Mouse (Mus musculus): ENCODE results near the gene Ccdc134. TPM values are rescaled to one million over a fixed set of nuclear protein-coding genes. Genes with fewer than 3 reads are reported as not detected.
"Not testable (repeated sequence)": the region's sequence is repeated elsewhere in the genome, so short reads cannot be mapped to it uniquely, and the experiment has no call there.

Gene Ccdc134
- polyA plus RNA-seq, 1 experiment from 2014 or later: 12.7 TPM

GRCm38 (mm10) chr15:82126690-82127089 lies 1.0 kb upstream of the Ccdc134 start:
- not testable (repeated sequence) for ATAC-seq (ENCODE audit: low read depth); H3K27ac ChIP-seq (ENCODE audit: low read depth, low read length); H3K36me3 ChIP-seq (ENCODE audit: control insufficient read depth, insufficient read depth, low read length); H3K4me3 ChIP-seq (ENCODE audit: low read depth, low read length); H3K9me3 ChIP-seq (ENCODE audit: control insufficient read depth, low read length); H3K27me3 ChIP-seq (ENCODE audit: control insufficient read depth, insufficient read depth, low read length); H3K4me1 ChIP-seq (ENCODE audit: control insufficient read depth, insufficient read depth, low read length)
- 75% methylated on average over 4 of the region's 4 CpGs for WGBS
- H3K4me2 ChIP-seq (ENCODE audit: low read depth, low read length): peak overlapping the region; percentile 92; the same call in 1 of the 2 replicates
- H3K9ac ChIP-seq (replicated peaks; ENCODE audit: low read depth, low read length): peak overlapping the region; percentile 75

GRCm38 (mm10) chr15:82128398-82128797 lies 676 bp downstream of the Ccdc134 start:
- H3K27ac ChIP-seq (ENCODE audit: low read depth, low read length): no peak overlapping the region

GRCm38 (mm10) chr15:82130599-82130998 lies 2.9 kb downstream of the Ccdc134 start:
- H3K4me2 ChIP-seq (ENCODE audit: low read depth, low read length): no peak overlapping the region
- no peaks in the 10 kb centered on the region for H3K27me3 ChIP-seq (ENCODE audit: control insufficient read depth, insufficient read depth, low read length)
- peaks cover 3% of the 10 kb centered on the region; the same call in 1 of the 2 replicates for H3K4me1 ChIP-seq (ENCODE audit: control insufficient read depth, insufficient read depth, low read length)
- H3K36me3 ChIP-seq (ENCODE audit: control insufficient read depth, insufficient read depth, low read length): no peaks in the 10 kb centered on the region
- no peak overlapping the region for H3K27ac ChIP-seq (ENCODE audit: low read depth, low read length)
- ATAC-seq (ENCODE audit: low read depth): no peak
- no peaks in the 10 kb centered on the region for H3K9me3 ChIP-seq (ENCODE audit: control insufficient read depth, low read length)
- no peak overlapping the region for H3K9ac ChIP-seq (replicated peaks; ENCODE audit: low read depth, low read length)
- no peak overlapping the region for H3K4me3 ChIP-seq (ENCODE audit: low read depth, low read length)
- 70% methylated on average over 7 of the region's 7 CpGs for whole genome bisulfite sequencing

More at GRCm38 (mm10) chr15:82128398-82128797, 676 bp downstream of the Ccdc134 start:
- H3K4me3 ChIP-seq (ENCODE audit: low read depth, low read length): peak overlapping the region; percentile 74
- H3K4me1 ChIP-seq (ENCODE audit: control insufficient read depth, insufficient read depth, low read length): peaks cover 3% of the 10 kb centered on the region; the same call in 1 of the 2 replicates
- WGBS: 2% methylated on average over 5 of the region's 5 CpGs
- H3K27me3 ChIP-seq (ENCODE audit: control insufficient read depth, insufficient read depth, low read length): no peaks in the 10 kb centered on the region
- H3K9me3 ChIP-seq (ENCODE audit: control insufficient read depth, low read length): no peaks in the 10 kb centered on the region
- peak overlapping the region; percentile 75 for H3K9ac ChIP-seq (replicated peaks; ENCODE audit: low read depth, low read length)
- H3K36me3 ChIP-seq (ENCODE audit: control insufficient read depth, insufficient read depth, low read length): no peaks in the 10 kb centered on the region
- no peak for ATAC-seq (ENCODE audit: low read depth)
- H3K4me2 ChIP-seq (ENCODE audit: low read depth, low read length): peak overlapping the region; percentile 92

GRCm38 (mm10) chr15:82135372-82135771 lies 7.7 kb downstream of the Ccdc134 start:
- H3K4me3 ChIP-seq (ENCODE audit: low read depth, low read length): no peak overlapping the region
- no peak overlapping the region for H3K27ac ChIP-seq (ENCODE audit: low read depth, low read length)
- H3K9ac ChIP-seq (replicated peaks; ENCODE audit: low read depth, low read length): no peak overlapping the region
- WGBS: 82% methylated on average over 4 of the region's 4 CpGs
- no peaks in the 10 kb centered on the region for H3K27me3 ChIP-seq (ENCODE audit: control insufficient read depth, insufficient read depth, low read length)
- no peak for ATAC-seq (ENCODE audit: low read depth)
- no peaks in the 10 kb centered on the region for H3K9me3 ChIP-seq (ENCODE audit: control insufficient read depth, low read length)
- no peaks in the 10 kb centered on the region for H3K36me3 ChIP-seq (ENCODE audit: control insufficient read depth, insufficient read depth, low read length)
- no peak overlapping the region for H3K4me2 ChIP-seq (ENCODE audit: low read depth, low read length)
- H3K4me1 ChIP-seq (ENCODE audit: control insufficient read depth, insufficient read depth, low read length): no peaks in the 10 kb centered on the region

- H3K4me1 ChIP-seq (ENCODE audit: control insufficient read depth, insufficient read depth, low read length): no peaks in the 10 kb centered on the region
- no peak overlapping the region for H3K4me2 ChIP-seq (ENCODE audit: low read depth, low read length)
- no peaks in the 10 kb centered on the region for H3K9me3 ChIP-seq (ENCODE audit: control insufficient read depth, low read length)
- H3K9ac ChIP-seq (replicated peaks; ENCODE audit: low read depth, low read length): no peak overlapping the region
- no peak overlapping the region for H3K4me3 ChIP-seq (ENCODE audit: low read depth, low read length)
- no peaks in the 10 kb centered on the region for H3K36me3 ChIP-seq (ENCODE audit: control insufficient read depth, insufficient read depth, low read length)
- ATAC-seq (ENCODE audit: low read depth): peak; percentile 38; the same call in 1 of the 2 replicates
- H3K27me3 ChIP-seq (ENCODE audit: control insufficient read depth, insufficient read depth, low read length): no peaks in the 10 kb centered on the region
- no peak overlapping the region for H3K27ac ChIP-seq (ENCODE audit: low read depth, low read length)
- WGBS: 58% methylated on average over 4 of the region's 4 CpGs
These were observed 10.8 kb downstream of the Ccdc134 start for GRCm38 (mm10) chr15:82138565-82138964.

GRCm38 (mm10) chr15:82139196-82139595 lies 11.5 kb downstream of the Ccdc134 start:
- ATAC-seq (ENCODE audit: low read depth): no peak
- 87% methylated on average over 8 of the region's 8 CpGs for WGBS
- Histone ChIP-seq H3K4me3 (ENCODE audit: low read depth, low read length) (no peak overlapping the region), H3K27me3 (ENCODE audit: control insufficient read depth, insufficient read depth, low read length) (no peaks in the 10 kb centered on the region), H3K9ac (replicated peaks; ENCODE audit: low read depth, low read length) (no peak overlapping the region), H3K4me1 (ENCODE audit: control insufficient read depth, insufficient read depth, low read length) (no peaks in the 10 kb centered on the region), H3K36me3 (ENCODE audit: control insufficient read depth, insufficient read depth, low read length) (no peaks in the 10 kb centered on the region), H3K27ac (ENCODE audit: low read depth, low read length) (no peak overlapping the region), H3K9me3 (ENCODE audit: control insufficient read depth, low read length) (no peaks in the 10 kb centered on the region), H3K4me2 (ENCODE audit: low read depth, low read length) (no peak overlapping the region)

- WGBS: 85% methylated on average over 3 of the region's 3 CpGs
- H3K9me3 ChIP-seq (ENCODE audit: control insufficient read depth, low read length): no peaks in the 10 kb centered on the region
- ATAC-seq (ENCODE audit: low read depth): no peak
These were observed 12.6 kb downstream of the Ccdc134 start for GRCm38 (mm10) chr15:82140355-82140754.

GRCm38 (mm10) chr15:82144157-82144556 lies 16.4 kb downstream of the Ccdc134 start:
- ATAC-seq (ENCODE audit: low read depth): no peak
- 84% methylated on average over 5 of the region's 5 CpGs for WGBS
- H3K4me2 ChIP-seq (ENCODE audit: low read depth, low read length): no peak overlapping the region
- no peaks in the 10 kb centered on the region for H3K36me3 ChIP-seq (ENCODE audit: control insufficient read depth, insufficient read depth, low read length)
- no peak overlapping the region for H3K27ac ChIP-seq (ENCODE audit: low read depth, low read length)
- H3K9ac ChIP-seq (replicated peaks; ENCODE audit: low read depth, low read length): no peak overlapping the region
- H3K27me3 ChIP-seq (ENCODE audit: control insufficient read depth, insufficient read depth, low read length): no peaks in the 10 kb centered on the region
- peaks cover 14% of the 10 kb centered on the region for H3K4me1 ChIP-seq (ENCODE audit: control insufficient read depth, insufficient read depth, low read length)
- no peaks in the 10 kb centered on the region for H3K9me3 ChIP-seq (ENCODE audit: control insufficient read depth, low read length)
- H3K4me3 ChIP-seq (ENCODE audit: low read depth, low read length): no peak overlapping the region

More at GRCm38 (mm10) chr15:82140355-82140754, 12.6 kb downstream of the Ccdc134 start:
- no peaks in the 10 kb centered on the region for H3K4me1 ChIP-seq (ENCODE audit: control insufficient read depth, insufficient read depth, low read length)
- no peaks in the 10 kb centered on the region for H3K27me3 ChIP-seq (ENCODE audit: control insufficient read depth, insufficient read depth, low read length)
- H3K4me3 ChIP-seq (ENCODE audit: low read depth, low read length): no peak overlapping the region
- H3K9ac ChIP-seq (replicated peaks; ENCODE audit: low read depth, low read length): no peak overlapping the region
- no peak overlapping the region for H3K27ac ChIP-seq (ENCODE audit: low read depth, low read length)
- no peak overlapping the region for H3K4me2 ChIP-seq (ENCODE audit: low read depth, low read length)
- no peaks in the 10 kb centered on the region for H3K36me3 ChIP-seq (ENCODE audit: control insufficient read depth, insufficient read depth, low read length)

GRCm38 (mm10) chr15:82145408-82145807 lies 17.7 kb downstream of the Ccdc134 start:
- Histone ChIP-seq H3K36me3 (ENCODE audit: control insufficient read depth, insufficient read depth, low read length) (no peaks in the 10 kb centered on the region), H3K27ac (ENCODE audit: low read depth, low read length) (peak overlapping the region; percentile 98; the same call in 1 of the 2 replicates), H3K9ac (replicated peaks; ENCODE audit: low read depth, low read length) (no peak overlapping the region), H3K4me1 (ENCODE audit: control insufficient read depth, insufficient read depth, low read length) (peaks cover 18% of the 10 kb centered on the region), H3K9me3 (ENCODE audit: control insufficient read depth, low read length) (no peaks in the 10 kb centered on the region), H3K4me2 (ENCODE audit: low read depth, low read length) (no peak overlapping the region), H3K4me3 (ENCODE audit: low read depth, low read length) (no peak overlapping the region), H3K27me3 (ENCODE audit: control insufficient read depth, insufficient read depth, low read length) (no peaks in the 10 kb centered on the region)
- 46% methylated on average over 2 of the region's 2 CpGs for WGBS
- no peak for ATAC-seq (ENCODE audit: low read depth)

Data from neural tube, embryonic 14.5 days (tissue).